Mouse (Mus musculus) urinary bladder, postnatal 25 days (tissue): ENCODE results near the gene Gm7298.
"Not testable (repeated sequence)": the region's sequence is repeated elsewhere in the genome, so short reads cannot be mapped to it uniquely, and the experiment has no call there.

Experiments used
- DNase-seq: peaks from one replicate; pipeline ENCODE4 v3.0.0; 2022; ENCODE audit warnings: low spot score

Gm7298 gene

DNA sequence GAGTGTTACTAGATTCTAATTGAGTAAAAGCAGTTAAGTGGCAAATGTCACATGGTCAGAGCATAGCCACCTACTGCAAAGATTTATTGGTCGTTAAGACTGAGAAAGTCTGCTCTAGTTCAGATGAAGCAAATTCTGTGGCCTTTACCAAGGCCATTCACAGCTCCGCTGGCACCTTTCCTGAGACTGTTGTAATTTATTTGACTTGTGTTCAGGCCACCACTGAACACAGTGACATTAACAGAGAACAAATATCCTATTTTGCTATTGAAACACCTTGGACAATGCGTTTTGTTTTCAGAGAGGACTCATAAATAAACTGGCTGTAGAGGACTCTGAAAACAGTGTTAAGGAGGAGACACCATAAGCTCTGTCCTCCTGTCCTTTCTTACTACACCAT is at the start of gene Gm7298:
Gene Gm7298 (plus strand): TSS at position 301 of the 400 bp plus-strand sequence.
- no peak for DNase-seq

DNA sequence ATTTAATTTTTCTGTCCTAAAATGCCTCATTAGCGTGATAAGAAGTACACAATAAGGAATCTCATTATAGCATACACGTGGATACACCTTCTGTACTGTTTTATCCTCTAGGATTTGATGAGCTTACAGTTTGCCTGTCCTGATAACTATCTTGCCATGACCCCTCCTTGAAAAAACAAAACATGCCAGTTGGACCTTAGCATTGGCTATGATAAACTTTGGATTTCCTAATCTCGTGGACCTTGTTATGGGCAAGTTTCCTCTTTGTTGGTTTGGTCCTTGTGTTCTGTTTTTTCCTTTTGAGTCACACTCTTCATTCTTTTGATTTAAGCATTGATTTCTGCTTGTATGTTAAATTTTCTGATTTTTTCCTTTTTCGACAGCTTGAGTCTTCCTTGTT is 95.3 kb downstream of the Gm7298 start:
- DNase-seq: no peak

DNA sequence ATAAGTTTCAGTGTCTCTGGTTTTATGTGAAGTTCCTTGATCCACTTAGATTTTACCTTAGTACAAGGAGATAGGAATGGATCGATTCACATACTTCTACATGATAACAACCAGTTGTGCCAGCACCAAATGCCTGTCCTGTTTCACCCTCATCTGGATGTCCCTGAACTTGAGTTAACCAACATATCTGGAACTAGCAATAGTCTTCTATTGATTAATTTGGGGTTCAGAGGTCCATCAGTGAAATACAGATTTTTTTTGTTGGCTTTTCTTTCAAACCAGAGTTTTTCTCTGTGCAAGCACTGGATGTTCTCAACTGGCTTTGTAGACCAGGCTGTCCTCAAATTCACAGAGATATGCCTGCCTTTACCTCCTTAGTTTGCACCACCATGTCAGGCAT is 103.6 kb downstream of the Gm7298 start:
- DNase-seq: no peak

DNA sequence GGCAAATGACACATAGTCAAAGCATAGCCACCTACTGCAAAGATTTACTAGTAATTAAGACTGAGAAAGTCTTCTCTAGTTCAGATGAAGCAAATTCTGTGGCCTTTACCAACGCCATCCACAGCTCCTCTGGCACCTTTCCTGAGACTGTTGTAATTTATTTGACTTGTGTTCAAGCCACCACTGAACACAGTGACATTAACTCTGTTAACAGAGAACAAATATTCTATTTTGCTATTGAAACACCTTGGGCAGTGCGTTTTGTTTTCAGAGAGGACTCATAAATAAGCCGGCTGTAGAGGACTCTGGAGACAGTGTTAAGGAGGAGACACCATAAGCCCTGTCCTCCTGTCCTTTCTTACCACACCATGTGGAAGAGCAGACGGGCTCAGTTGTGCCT is 105.5 kb downstream of the Gm7298 start, which contains the start of gene Mug1:
Gene Mug1 (plus strand): TSS at position 271 of the 400 bp plus-strand sequence.
- DNase-seq: not testable (repeated sequence)
